Mouse (Mus musculus) embryonic fibroblast, embryonic 13.5 days (primary cell): ENCODE results near the gene Atp1a3. TPM values are rescaled to one million over a fixed set of nuclear protein-coding genes. Genes with fewer than 3 reads are reported as not detected.

Source experiments
- H3K27ac ChIP-seq: 2 replicates; pipeline ENCODE4 v1.5.1; 2012; ENCODE audit warnings: low read length, control low read depth, inconsistent platforms; ENCODE audit not compliant: insufficient read depth
- H3K4me1 ChIP-seq: 2 replicates; pipeline ENCODE4 v1.6.1; 2011; ENCODE audit warnings: low read length; ENCODE audit not compliant: control insufficient read depth, insufficient read depth
- H3K4me3 ChIP-seq: 2 replicates; pipeline ENCODE4 v1.5.1; 2011; ENCODE audit warnings: mild to moderate bottlenecking, control low read depth, low read length; ENCODE audit not compliant: insufficient read depth
- CTCF ChIP-seq: IDR thresholded peaks from 2 replicates; pipeline ENCODE4 v1.5.1; 2011; ENCODE audit warnings: mild to moderate bottlenecking, control low read depth, low read length, moderate library complexity, borderline replicate concordance; ENCODE audit not compliant: insufficient read depth
- POLR2A ChIP-seq: IDR thresholded peaks from 2 replicates; pipeline ENCODE4 v1.6.1; 2011; ENCODE audit warnings: low read depth, mild to moderate bottlenecking, control low read depth, low read length, moderate library complexity
- polyA plus RNA-seq: library from polyadenylated mRNA; stranded (reverse); fragments of >200 nt; gene quantifications from 2 replicates; pipeline ENCODE4 v1.2.4, GENCODE M21; 2011; ENCODE audit warnings: low read depth; ENCODE audit not compliant: missing spikeins, insufficient read length

Gene Atp1a3
- polyA plus RNA-seq, 1 experiment: 0.19 TPM

GRCm38 (mm10) chr7:24947316-24948048, 58.3 kb downstream of the Atp1a3 start:
- Histone ChIP-seq H3K4me3 (no peak overlapping the region), H3K4me1 (no peaks in the 10 kb centered on the region), H3K27ac (no peak overlapping the region)
- TF ChIP-seq POLR2A: no peak
- TF ChIP-seq CTCF: no peak

- no peak within 1 kb of the TSS for H3K4me3 ChIP-seq
- no peak within 1 kb of the TSS for H3K27ac ChIP-seq
- H3K4me1 ChIP-seq: no peaks in the 10 kb centered on the region
- TF ChIP-seq CTCF (no peak), POLR2A (no peak)
Observed at GRCm38 (mm10) chr7:24944257-24944950, 61.4 kb downstream of the Atp1a3 start, which contains the start of gene Gm4881. Gene Gm4881, minus strand, starts transcription at chr7:24944494.

- Histone ChIP-seq H3K4me1 (no peaks in the 10 kb centered on the region), H3K27ac (no peak overlapping the region), H3K4me3 (no peak overlapping the region)
- TF ChIP-seq POLR2A: no peak
- no peak for TF ChIP-seq CTCF
Observed at GRCm38 (mm10) chr7:24943641-24944040, 62.1 kb downstream of the Atp1a3 start.

GRCm38 (mm10) chr7:24931651-24932050, 74.1 kb downstream of the Atp1a3 start:
- Histone ChIP-seq H3K27ac (no peak overlapping the region), H3K4me3 (no peak overlapping the region), H3K4me1 (no peaks in the 10 kb centered on the region)
- TF ChIP-seq CTCF (no peak), POLR2A (no peak)

GRCm38 (mm10) chr7:24930475-24930874, 75.3 kb downstream of the Atp1a3 start:
- Histone ChIP-seq H3K4me3 (no peak overlapping the region), H3K4me1 (no peaks in the 10 kb centered on the region), H3K27ac (no peak overlapping the region)
- no peak for TF ChIP-seq CTCF
- TF ChIP-seq POLR2A: no peak

Other genes with a start within 250 kb of the Atp1a3 start
- gene Cd177, start 245.6 kb downstream of the Atp1a3 start, polyA plus RNA-seq: not detected in 2 replicates
- gene Ceacam10, start 228.8 kb downstream of the Atp1a3 start, polyA plus RNA-seq: not detected in 2 replicates
- gene Gm9844, start 143.7 kb downstream of the Atp1a3 start, polyA plus RNA-seq: 9.9 and 35.2 TPM in 2 replicates
- not detected in 2 replicates for gene Lypd4, start 136.0 kb downstream of the Atp1a3 start, polyA plus RNA-seq
- gene Dmrtc2, start 135.9 kb downstream of the Atp1a3 start, polyA plus RNA-seq: not detected in 2 replicates
- gene Rps19, start 121.6 kb downstream of the Atp1a3 start, polyA plus RNA-seq: 1,421 and 1,560 TPM in 2 replicates
- not detected in 2 replicates for gene Cd79a, start 108.6 kb downstream of the Atp1a3 start, polyA plus RNA-seq
- gene Arhgef1, start 103.0 kb downstream of the Atp1a3 start, polyA plus RNA-seq: 65.6 and 68.7 TPM in 2 replicates
- not detected in 2 replicates for gene Gm4881, start 61.5 kb downstream of the Atp1a3 start, polyA plus RNA-seq
- 105 and 117 TPM in 2 replicates for gene Rabac1, start 33.2 kb downstream of the Atp1a3 start, polyA plus RNA-seq
- gene Grik5, start 66.4 kb upstream of the Atp1a3 start, polyA plus RNA-seq: 31.6 and 45.3 TPM in 2 replicates
- 10.3 and 11.0 TPM in 2 replicates for gene Zfp574, start 66.6 kb upstream of the Atp1a3 start, polyA plus RNA-seq
- 0.07 and 0.68 TPM in 2 replicates for gene Pou2f2, start 173.8 kb upstream of the Atp1a3 start, polyA plus RNA-seq
- gene Dedd2, start 214.7 kb upstream of the Atp1a3 start, polyA plus RNA-seq: 2.3 and 2.5 TPM in 2 replicates
- gene Zfp526, start 215.5 kb upstream of the Atp1a3 start, polyA plus RNA-seq: 9.3 and 9.7 TPM in 2 replicates
- gene Gsk3a, start 231.9 kb upstream of the Atp1a3 start, polyA plus RNA-seq: 70.6 and 72.5 TPM in 2 replicates
- gene Erf, start 244.8 kb upstream of the Atp1a3 start, polyA plus RNA-seq: 64.5 and 70.9 TPM in 2 replicates